Mouse (Mus musculus): ENCODE measurements at regions not wholly inside any gene's neighbourhood (a gene's known extent, or its start where the extent isn't known, plus 50 kb on each side); places are given as distances from the start of the nearest gene placed in this dataset.
A peak's percentile ranks its signal among the peaks of the same experiment; 100 is the strongest.
"Not testable (repeated sequence)": the region's sequence is repeated elsewhere in the genome, so short reads cannot be mapped to it uniquely, and the experiment has no call there.

GRCm38 (mm10) chr11:121894801-121895200 lies 64.8 kb downstream of the Ptchd3 start:
- Histone ChIP-seq H3K9me3 (no peaks in the 10 kb centered on the region), H3K36me3 (no peaks in the 10 kb centered on the region), H3K4me2 (replicated peaks) (no peak overlapping the region), H3K27me3 (replicated peaks) (no peaks in the 10 kb centered on the region), H3K27ac (no peak overlapping the region), H3K4me1 (no peaks in the 10 kb centered on the region), H3K4me3 (no peak overlapping the region), H3K9ac (no peak overlapping the region)
- 95% methylated on average over 4 of the region's 4 CpGs for WGBS
- no peak for ATAC-seq (ENCODE audit: low FRiP score, low read depth)

- H3K4me3 ChIP-seq; H3K27me3 ChIP-seq (replicated peaks); H3K4me2 ChIP-seq (replicated peaks); H3K36me3 ChIP-seq; H3K27ac ChIP-seq; H3K4me1 ChIP-seq; H3K9me3 ChIP-seq; H3K9ac ChIP-seq; ATAC-seq (ENCODE audit: low FRiP score, low read depth): not testable (repeated sequence)
- 78% methylated on average over 6 of the region's 6 CpGs for WGBS
These were observed 74.3 kb downstream of the Ptchd3 start for GRCm38 (mm10) chr11:121904393-121904792.

- not testable (repeated sequence) for H3K27me3 ChIP-seq (replicated peaks); ATAC-seq (ENCODE audit: low FRiP score, low read depth); H3K9ac ChIP-seq; H3K36me3 ChIP-seq; H3K4me1 ChIP-seq; H3K4me3 ChIP-seq; H3K4me2 ChIP-seq (replicated peaks); H3K27ac ChIP-seq; H3K9me3 ChIP-seq
- WGBS = 91% methylated on average over 10 of the region's 10 CpGs
These were observed 94.6 kb downstream of the Ptchd3 start for GRCm38 (mm10) chr11:121924631-121925030.

GRCm38 (mm10) chr11:121925043-121925442 lies 95.0 kb downstream of the Ptchd3 start:
- not testable (repeated sequence) for H3K36me3 ChIP-seq; H3K4me3 ChIP-seq; H3K27me3 ChIP-seq (replicated peaks); H3K27ac ChIP-seq; ATAC-seq (ENCODE audit: low FRiP score, low read depth); H3K4me2 ChIP-seq (replicated peaks); H3K9me3 ChIP-seq; H3K4me1 ChIP-seq; H3K9ac ChIP-seq
- 44% methylated on average over 16 of the region's 16 CpGs for WGBS

GRCm38 (mm10) chr11:121951726-121952125 lies 121.7 kb downstream of the Ptchd3 start:
- 73% methylated on average over 6 of the region's 6 CpGs for WGBS
- not testable (repeated sequence) for H3K27ac ChIP-seq

GRCm38 (mm10) chr11:121956367-121957235 lies 126.6 kb downstream of the Ptchd3 start:
- H3K4me1 ChIP-seq; ATAC-seq (ENCODE audit: low FRiP score, low read depth); H3K9me3 ChIP-seq; H3K27ac ChIP-seq; H3K9ac ChIP-seq; H3K27me3 ChIP-seq (replicated peaks); H3K36me3 ChIP-seq: not testable (repeated sequence)
- Histone ChIP-seq H3K4me2 (replicated peaks) (peak overlapping the region; percentile 56), H3K4me3 (peak overlapping the region; percentile 19)
- WGBS = 11% methylated on average over 20 of the region's 20 CpGs

More at GRCm38 (mm10) chr11:121951726-121952125, 121.7 kb downstream of the Ptchd3 start:
- not testable (repeated sequence) for H3K4me1 ChIP-seq; H3K9me3 ChIP-seq; H3K36me3 ChIP-seq; H3K4me2 ChIP-seq (replicated peaks); ATAC-seq (ENCODE audit: low FRiP score, low read depth); H3K4me3 ChIP-seq; H3K27me3 ChIP-seq (replicated peaks); H3K9ac ChIP-seq

- H3K4me1 ChIP-seq; H3K27ac ChIP-seq; ATAC-seq (ENCODE audit: low FRiP score, low read depth); H3K27me3 ChIP-seq (replicated peaks); H3K9ac ChIP-seq; H3K9me3 ChIP-seq; H3K36me3 ChIP-seq; H3K4me2 ChIP-seq (replicated peaks); H3K4me3 ChIP-seq: not testable (repeated sequence)
- 25% methylated on average over 5 of the region's 5 CpGs for WGBS
These were observed 128.7 kb downstream of the Ptchd3 start for GRCm38 (mm10) chr11:121958735-121959134.

- not testable (repeated sequence) for H3K4me2 ChIP-seq (replicated peaks); H3K36me3 ChIP-seq; H3K4me3 ChIP-seq; H3K4me1 ChIP-seq; ATAC-seq (ENCODE audit: low FRiP score, low read depth); H3K9me3 ChIP-seq; H3K27ac ChIP-seq; H3K27me3 ChIP-seq (replicated peaks); H3K9ac ChIP-seq
These were observed 134.1 kb downstream of the Ptchd3 start for GRCm38 (mm10) chr11:121964111-121964510.

GRCm38 (mm10) chr11:121965911-121966310 lies 135.9 kb downstream of the Ptchd3 start:
- H3K9me3 ChIP-seq; ATAC-seq (ENCODE audit: low FRiP score, low read depth); H3K27ac ChIP-seq; H3K9ac ChIP-seq; H3K36me3 ChIP-seq; H3K4me3 ChIP-seq; H3K27me3 ChIP-seq (replicated peaks); H3K4me2 ChIP-seq (replicated peaks); H3K4me1 ChIP-seq: not testable (repeated sequence)
- 6% methylated on average over 1 of the region's 1 CpGs for WGBS

Data from neural tube, embryonic 12.5 days (tissue).